Mouse (Mus musculus): ENCODE data around the gene AL607142.1. TPM values are rescaled to one million over a fixed set of nuclear protein-coding genes. Genes with fewer than 3 reads are reported as not detected.

Gene AL607142.1
- not detected in 2 replicates for polyA plus RNA-seq (2012; rRNA removed)

DNA sequence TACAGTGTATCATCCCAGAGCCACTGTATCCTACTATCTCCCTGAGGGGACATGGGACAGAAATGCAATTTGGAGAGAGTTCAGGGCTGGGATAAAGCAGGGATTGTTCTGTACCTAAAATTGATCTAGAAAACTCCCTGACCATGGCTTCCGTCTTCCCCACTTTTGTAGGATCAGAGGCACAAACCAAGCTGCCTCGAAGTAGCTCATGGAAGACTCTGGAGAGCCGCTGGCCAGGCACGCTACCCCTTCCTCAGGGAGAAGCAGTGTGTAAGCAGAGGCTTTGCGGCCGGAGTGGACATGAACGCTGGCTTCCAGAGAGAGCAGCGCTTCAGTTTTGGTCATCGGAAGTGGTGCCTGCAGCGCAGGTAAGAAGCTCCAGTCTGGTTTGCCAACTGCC, at the start of gene AL607142.1:
Gene AL607142.1, plus strand, starts transcription at position 301 of the 400 bp plus-strand sequence.

Other genes starting within 250 kb of the AL607142.1 start
- 0.09 and 0.63 TPM in 2 replicates for gene Edn2, start 96.2 kb downstream of the AL607142.1 start, polyA plus RNA-seq (2012; rRNA removed)
- gene Foxo6, start 222.4 kb downstream of the AL607142.1 start, polyA plus RNA-seq (2012; rRNA removed): 21.7 and 29.1 TPM in 2 replicates